Mouse (Mus musculus): ENCODE results near the gene Pex19.

The Pex19 gene

GRCm38 (mm10) chr1:172126376-172127347 is at the start of gene Pex19:
TSS of gene Pex19 (plus strand) at chr1:172126755.
- DNase-seq (ENCODE audit: low read depth, low spot score) = peak; percentile 93

- DNase-seq (ENCODE audit: low read depth, low spot score) = no peak
Measured at GRCm38 (mm10) chr1:172077981-172078380, 48.6 kb upstream of the Pex19 start.

DNA sequence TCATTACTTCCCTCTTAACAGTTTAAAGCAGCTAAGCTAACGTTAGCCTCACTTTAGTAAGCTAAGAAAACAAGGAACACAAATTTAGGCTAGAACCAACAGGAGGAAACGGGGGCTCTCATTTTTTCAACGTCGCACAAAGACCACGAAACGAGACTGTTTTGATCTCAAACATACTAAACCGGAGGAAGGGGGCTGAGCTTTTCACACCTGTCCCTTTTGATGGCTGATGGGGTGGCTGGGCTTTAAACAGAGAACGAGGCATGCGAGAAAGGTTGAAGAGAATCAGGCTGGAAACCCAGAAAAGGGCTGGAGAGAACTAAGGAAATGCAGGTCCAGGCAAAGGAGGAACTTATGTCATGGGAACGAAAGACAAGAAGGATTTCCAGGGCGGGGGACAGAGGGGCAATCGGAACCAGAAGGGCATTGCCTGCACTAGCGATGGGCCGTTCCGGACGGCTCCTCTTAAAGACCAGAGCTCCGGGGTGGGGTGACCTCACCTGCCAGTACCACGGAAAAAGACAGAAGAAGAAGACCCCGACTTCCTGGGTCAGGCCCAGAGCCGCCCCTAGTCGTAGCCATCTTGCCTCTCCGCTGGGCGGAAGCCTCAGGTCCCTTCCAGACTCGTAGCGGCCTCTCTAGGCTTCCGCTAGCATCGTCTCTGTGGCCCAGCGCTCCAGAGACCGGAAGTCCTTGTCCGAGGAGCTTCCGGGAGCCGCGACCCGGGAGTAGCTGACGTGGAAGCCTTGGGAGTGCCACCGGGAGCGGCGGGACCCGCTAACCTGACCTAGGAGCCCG is 44.3 kb upstream of the Pex19 start, which contains the start of the genes Copa and Ncstn:
Gene Copa, plus strand, starts transcription at position 429 of the 798 bp plus-strand sequence.
Gene Ncstn, minus strand, starts transcription at position 695 of the 798 bp plus-strand sequence.
- peak; percentile 94 for DNase-seq (ENCODE audit: low read depth, low spot score)

DNA sequence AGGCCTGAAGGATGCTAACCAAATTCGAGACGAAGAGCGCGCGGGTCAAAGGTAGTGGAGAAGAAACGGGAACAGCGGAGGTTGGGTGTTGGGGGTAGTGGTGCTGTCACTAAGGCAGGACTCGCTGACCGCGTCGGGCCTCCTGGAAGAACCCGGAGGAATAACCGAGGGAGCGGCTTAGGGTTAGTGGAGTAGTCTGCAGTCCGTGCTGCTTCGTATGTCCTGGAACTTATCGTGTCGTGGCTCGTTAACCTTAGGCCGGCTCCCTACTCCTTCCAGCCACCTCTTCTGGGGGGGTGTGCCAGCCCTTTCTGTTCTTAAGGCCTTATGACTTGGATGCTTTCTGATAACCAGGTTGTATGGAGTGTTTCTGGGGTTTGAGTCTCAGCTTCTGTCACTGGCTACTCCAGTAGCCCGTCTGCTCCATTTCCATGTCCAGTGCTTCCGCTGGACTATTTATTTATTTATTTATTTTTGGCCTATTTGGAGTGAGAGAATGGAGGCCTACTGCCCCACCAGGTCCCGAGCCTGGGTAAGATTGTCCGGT is 43.6 kb upstream of the Pex19 start:
- no peak for DNase-seq (ENCODE audit: low read depth, low spot score)

- no peak for DNase-seq (ENCODE audit: low read depth, low spot score)
Measured at GRCm38 (mm10) chr1:172093522-172093921, 33.0 kb upstream of the Pex19 start.

- no peak for DNase-seq (ENCODE audit: low read depth, low spot score)
Measured at GRCm38 (mm10) chr1:172094295-172094694, 32.3 kb upstream of the Pex19 start.

DNA sequence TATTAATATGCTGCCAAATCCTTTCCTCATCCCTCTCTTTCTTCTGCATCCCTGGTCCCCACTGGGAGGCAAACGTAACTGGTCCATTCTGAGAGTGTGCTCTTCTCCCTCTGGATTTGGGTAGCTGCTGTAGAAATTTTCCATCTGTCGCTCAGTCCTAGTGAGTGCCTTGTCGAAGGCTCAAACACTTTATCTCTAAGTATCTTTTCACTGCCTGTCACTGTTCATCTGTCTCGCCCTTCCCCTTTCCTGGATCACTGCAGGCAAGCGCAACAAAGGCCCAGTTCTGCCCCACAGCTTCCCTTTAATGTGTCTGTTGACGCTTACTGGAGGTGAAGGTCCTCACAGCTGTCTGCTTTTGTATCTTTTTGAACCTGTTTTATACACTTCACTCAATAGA is 31.4 kb upstream of the Pex19 start:
- DNase-seq (ENCODE audit: low read depth, low spot score) = no peak

DNA sequence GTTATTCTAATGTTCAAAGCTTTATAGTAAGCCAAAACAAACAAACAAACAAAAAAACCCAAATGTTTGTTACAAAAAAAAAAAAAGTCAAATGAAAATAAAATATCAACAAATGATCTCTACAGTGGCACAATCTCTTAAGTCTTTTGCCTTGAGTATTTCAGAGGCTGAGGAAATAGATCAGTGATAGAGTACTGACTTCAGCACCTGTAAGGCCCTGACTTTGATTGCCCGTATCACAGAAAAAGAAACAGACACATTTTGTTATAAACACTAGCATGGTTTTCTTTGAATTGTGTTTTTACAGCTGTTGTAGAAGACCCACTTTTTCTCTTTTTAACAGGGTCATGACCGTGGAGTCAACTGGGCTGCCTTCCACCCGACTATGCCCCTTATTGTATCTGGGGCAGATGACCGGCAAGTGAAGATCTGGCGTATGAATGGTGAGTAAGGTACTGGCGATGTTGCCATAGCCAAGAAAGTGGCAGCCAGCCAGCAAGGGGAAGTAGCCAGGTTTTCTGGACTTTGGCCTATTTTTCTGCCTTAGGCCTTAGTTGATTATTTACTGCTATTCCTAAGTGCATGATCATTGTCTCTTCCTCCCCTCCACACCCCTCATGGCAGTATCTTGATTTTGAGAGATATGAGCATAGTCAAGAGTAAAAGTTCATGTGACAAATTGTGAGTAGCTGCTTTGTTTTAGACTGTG is 27.1 kb upstream of the Pex19 start:
- no peak for DNase-seq (ENCODE audit: low read depth, low spot score)

GRCm38 (mm10) chr1:172103619-172104018 is 22.9 kb upstream of the Pex19 start:
- no peak for DNase-seq (ENCODE audit: low read depth, low spot score)

GRCm38 (mm10) chr1:172105101-172105500 is 21.5 kb upstream of the Pex19 start:
- DNase-seq (ENCODE audit: low read depth, low spot score) = no peak

DNA sequence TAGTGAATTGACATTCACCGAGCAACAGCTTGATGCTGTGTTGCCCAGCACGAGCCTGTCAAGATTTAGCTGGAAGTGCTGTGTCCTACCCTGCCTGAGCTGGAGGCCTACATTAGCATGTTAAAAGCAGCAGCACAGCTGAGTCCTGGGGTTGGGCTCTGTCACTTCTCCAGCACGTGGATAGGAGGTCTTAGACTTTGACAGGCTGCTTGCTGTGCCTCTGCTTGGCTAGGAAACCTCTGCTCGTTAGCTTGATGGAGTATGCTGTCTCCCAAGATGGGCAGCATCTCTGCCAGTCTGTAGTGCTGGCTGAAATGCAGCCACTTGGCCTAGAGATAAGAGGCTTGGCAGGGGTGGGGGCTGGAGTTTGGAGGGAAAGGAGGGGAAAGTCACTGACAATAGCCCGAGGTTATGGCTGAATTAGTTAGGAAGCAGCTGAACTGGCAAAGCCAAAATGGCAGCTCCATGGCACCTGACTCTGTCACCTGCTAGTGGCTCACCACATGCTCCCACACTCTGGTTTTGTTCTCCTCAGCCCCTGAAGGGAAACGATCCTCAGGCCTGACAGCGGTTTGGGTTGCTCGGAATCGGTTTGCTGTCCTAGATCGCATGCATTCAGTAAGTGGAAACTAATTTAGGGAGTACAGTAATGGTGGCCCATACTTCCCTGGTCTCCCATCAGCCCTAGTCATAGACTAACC is 18.6 kb upstream of the Pex19 start:
- DNase-seq (ENCODE audit: low read depth, low spot score) = no peak

DNA sequence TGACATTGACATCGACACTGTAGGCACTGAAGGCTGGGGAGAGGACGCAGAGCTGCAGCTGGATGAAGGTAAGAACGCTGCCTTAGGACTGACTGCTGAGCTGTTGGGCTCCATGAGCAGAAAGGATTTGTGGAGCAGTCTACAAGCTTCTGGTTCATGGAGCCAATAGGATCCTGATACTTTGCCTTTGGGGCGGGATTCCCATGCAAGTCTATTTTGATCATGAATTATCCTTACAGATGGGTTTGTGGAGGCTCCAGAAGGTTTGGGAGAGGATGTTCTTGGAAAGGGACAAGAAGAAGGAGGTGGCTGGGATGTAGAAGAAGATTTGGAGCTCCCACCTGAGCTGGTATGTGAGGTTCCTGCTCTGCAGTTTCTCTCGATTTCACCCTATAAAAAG is 9.6 kb upstream of the Pex19 start:
- no peak for DNase-seq (ENCODE audit: low read depth, low spot score)

- DNase-seq (ENCODE audit: low read depth, low spot score) = no peak
Measured at GRCm38 (mm10) chr1:172119100-172119499, 7.5 kb upstream of the Pex19 start.

- DNase-seq (ENCODE audit: low read depth, low spot score) = peak; percentile 70
Measured at GRCm38 (mm10) chr1:172119720-172120119, 6.8 kb upstream of the Pex19 start.

- no peak for DNase-seq (ENCODE audit: low read depth, low spot score)
Measured at GRCm38 (mm10) chr1:172122671-172123070, 3.9 kb upstream of the Pex19 start.

- no peak for DNase-seq (ENCODE audit: low read depth, low spot score)
Measured at GRCm38 (mm10) chr1:172124572-172124971, 2.0 kb upstream of the Pex19 start.

DNA sequence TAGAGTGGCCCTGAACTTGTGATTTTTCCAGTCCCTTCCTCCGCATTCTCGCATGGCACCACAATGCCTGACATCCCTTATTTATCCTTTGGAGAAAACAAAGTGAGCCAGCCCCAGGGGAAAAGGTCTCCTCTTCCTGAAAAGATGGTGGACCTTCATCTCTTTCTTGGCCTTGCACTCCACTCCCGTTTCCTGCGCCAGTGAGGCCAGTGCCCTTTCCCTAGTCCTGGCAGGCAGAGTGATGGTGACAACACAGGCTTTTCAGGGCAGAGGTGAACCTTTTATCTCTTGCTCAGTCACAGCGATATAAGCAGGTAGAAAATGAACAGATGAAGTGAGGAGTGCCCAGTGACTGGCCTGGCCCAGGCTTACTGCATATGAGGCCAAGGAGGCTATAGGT is 932 bp downstream of the Pex19 start:
- no peak for DNase-seq (ENCODE audit: low read depth, low spot score)

DNA sequence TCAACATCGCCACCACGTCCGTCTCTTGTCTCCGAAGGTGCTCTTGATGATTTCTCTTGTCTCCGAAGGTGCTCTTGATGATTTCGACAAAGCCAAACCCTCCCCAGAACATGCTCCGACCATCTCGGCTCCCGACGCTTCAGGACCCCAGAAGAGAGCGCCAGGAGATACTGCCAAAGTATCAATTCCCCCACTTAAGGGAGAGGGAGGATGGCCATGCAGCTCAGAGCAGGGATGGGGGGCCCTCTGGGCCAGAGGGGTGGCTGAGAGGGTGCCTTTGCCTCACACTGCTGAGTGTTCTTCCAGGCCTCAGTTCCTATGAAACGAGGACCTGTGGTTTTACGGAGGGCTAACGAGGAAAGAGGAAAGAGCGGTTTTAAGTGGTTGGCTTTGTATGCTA is 2.0 kb downstream of the Pex19 start:
- DNase-seq (ENCODE audit: low read depth, low spot score) = no peak

GRCm38 (mm10) chr1:172129108-172129507 is 2.6 kb downstream of the Pex19 start:
- no peak for DNase-seq (ENCODE audit: low read depth, low spot score)

DNA sequence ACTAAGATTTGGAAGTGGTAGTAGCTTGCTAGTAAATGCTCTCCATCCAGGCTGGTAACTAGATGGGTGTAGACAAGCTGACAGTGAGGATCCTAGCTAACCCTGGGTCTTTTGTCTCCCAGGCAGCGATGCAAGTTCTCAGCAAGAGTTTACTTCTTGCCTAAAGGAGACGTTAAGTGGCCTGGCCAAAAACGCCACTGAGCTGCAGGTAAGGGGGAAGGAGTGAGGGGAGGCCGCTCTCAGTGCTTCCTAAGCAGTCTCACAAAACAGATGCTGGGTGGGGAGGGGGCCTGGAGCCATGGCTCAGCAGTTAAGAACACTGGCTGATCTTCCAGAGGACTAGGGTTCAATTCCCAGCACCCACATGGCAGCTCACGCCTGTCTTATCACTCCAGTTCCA is 3.2 kb downstream of the Pex19 start:
- DNase-seq (ENCODE audit: low read depth, low spot score) = no peak

- DNase-seq (ENCODE audit: low read depth, low spot score) = no peak
Measured at GRCm38 (mm10) chr1:172132319-172132718, 5.8 kb downstream of the Pex19 start.

All from CD4-positive helper T cell, adult 2 months (primary cell).